Mouse (Mus musculus) ES-Bruce4 (cell line): Measurements from ENCODE around the gene Inpp5e. TPM values are rescaled to one million over a fixed set of nuclear protein-coding genes. Genes with fewer than 3 reads are reported as not detected.

Source experiments
- H3K27ac ChIP-seq: 2 replicates; pipeline ENCODE4 v1.5.1; 2012; ENCODE audit warnings: low read length, inconsistent platforms; ENCODE audit not compliant: insufficient read depth
- H3K27me3 ChIP-seq: 2 replicates; pipeline ENCODE4 v1.6.1; 2012; ENCODE audit warnings: mild to moderate bottlenecking, low read length, inconsistent platforms; ENCODE audit not compliant: control insufficient read depth, poor library complexity, insufficient read depth, severe bottlenecking
- H3K36me3 ChIP-seq: 2 replicates; pipeline ENCODE4 v1.6.1; 2012; ENCODE audit warnings: inconsistent platforms, mild to moderate bottlenecking, low read length, moderate library complexity; ENCODE audit not compliant: control insufficient read depth, poor library complexity, insufficient read depth, severe bottlenecking
- H3K4me1 ChIP-seq: one replicate; pipeline ENCODE4 v1.8.1; 2011; ENCODE audit warnings: low read length; ENCODE audit not compliant: control insufficient read depth, insufficient read depth
- H3K4me3 ChIP-seq: 2 replicates; pipeline ENCODE4 v1.5.1; 2011; ENCODE audit warnings: low read depth, mild to moderate bottlenecking, low read length
- H3K9ac ChIP-seq: 2 replicates; pipeline ENCODE4 v1.6.1; 2012; ENCODE audit warnings: low read depth, mild to moderate bottlenecking, inconsistent platforms; ENCODE audit not compliant: poor library complexity, severe bottlenecking
- H3K9me3 ChIP-seq: replicated peaks from 2 replicates; pipeline ENCODE4 v1.6.1; 2012; ENCODE audit warnings: mild to moderate bottlenecking, low read length, inconsistent platforms; ENCODE audit not compliant: control insufficient read depth, poor library complexity, insufficient read depth, severe bottlenecking
- CTCF ChIP-seq: IDR thresholded peaks from one replicate; pipeline ENCODE4 v1.8.1; 2011; ENCODE audit warnings: low read depth, low read length
- EP300 ChIP-seq: IDR thresholded peaks from 2 replicates; pipeline ENCODE4 v1.6.1; 2011; ENCODE audit warnings: low read depth, low read length; ENCODE audit not compliant: insufficient read depth
- POLR2A ChIP-seq: IDR thresholded peaks from one replicate; pipeline ENCODE4 v1.8.1; 2011; ENCODE audit warnings: low read length; ENCODE audit not compliant: insufficient read depth
- polyA plus RNA-seq: library from polyadenylated mRNA; stranded (reverse); fragments of >200 nt; gene quantifications from 2 replicates; pipeline ENCODE4 v1.2.4, GENCODE M21; 2011; ENCODE audit warnings: low read depth; ENCODE audit not compliant: missing spikeins, insufficient read depth, insufficient read length

The Inpp5e gene
- polyA plus RNA-seq, 1 experiment: 15.3 TPM

DNA sequence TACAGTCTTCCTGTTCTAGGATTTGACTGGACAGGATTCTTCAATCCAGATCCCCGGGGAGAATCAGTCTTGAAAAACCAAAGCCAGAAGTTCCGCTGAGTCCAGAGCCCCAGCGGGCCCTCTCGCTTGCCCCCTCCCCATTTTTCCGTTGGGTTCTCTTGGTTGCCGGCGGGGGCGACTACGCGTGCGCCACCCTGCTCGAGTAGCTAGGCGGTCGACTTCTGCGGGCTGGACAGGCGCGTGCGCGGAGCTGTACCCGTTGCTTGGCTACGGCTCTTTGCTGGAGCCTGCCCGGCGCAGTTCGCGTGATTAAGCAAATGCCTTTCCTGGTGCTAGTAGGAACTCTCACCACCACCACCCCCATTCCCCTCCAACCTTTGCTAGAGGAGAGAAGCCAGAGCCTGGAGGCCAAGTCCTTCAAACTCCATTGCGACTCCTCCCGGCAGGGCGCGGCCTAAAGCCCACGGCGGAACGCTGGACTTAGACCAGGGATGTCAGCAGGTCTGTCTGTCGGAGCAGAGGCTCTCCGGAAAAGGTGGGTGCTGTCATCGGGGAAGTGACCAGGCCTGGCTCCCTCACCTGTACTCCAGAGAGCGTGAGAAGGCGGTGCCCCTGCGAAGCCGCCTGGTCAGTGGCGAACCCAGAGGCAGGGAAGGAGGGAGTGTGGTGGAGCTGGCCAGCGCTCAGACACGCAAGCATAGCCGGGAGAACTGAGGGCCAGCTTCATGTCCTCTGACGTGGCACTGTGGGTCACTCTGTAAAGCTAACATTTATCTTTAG lies 36.9 kb upstream of the Inpp5e start:
- peaks cover 5% of the 10 kb centered on the region for H3K4me1 ChIP-seq

DNA sequence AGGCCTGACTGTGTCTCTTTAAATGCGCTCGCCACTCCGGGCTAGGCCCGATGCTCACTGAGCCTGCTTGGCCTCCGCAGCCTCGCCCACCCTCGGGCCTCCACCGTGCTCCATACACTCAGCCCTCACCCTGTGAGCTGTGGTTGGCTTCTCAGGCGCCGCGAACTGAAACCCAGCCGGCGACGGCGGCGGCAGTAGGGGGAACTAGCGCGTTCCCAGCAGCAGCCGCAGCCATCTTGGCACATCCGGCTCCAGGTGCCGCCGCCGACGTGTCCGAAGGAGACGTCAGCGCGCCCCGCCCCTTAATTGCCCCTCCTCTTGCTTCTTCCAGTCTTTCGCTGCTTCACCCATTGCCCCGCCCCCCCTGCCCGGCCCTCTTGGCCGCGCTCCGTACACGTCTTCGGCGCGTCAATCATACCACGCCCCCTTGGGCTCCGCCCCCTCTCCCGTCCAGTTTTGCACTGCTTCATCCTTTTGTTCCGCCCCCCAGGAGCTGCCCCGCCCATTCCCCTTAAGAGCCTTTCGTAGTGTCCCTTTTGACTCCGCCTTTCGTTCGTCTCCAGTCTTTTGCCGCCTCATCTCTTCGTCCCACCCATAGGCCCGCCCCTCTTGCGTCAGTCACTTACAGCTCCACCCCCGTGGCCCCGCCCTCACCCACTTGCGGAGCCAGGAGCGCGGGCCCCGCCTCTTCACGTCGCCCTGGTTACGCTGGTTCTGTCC lies 36.1 kb upstream of the Inpp5e start, which contains the start of gene Sec16a:
Gene Sec16a (minus strand): TSS at position 271 of the 720 bp plus-strand sequence.
- Histone ChIP-seq H3K9ac (peak within 1 kb of the TSS; percentile 68), H3K4me1 (peaks cover 5% of the 10 kb centered on the region), H3K27ac (peak within 1 kb of the TSS; percentile 38; the same call in 1 of the 2 replicates), H3K27me3 (no peaks in the 10 kb centered on the region), H3K36me3 (peaks cover 16% of the 10 kb centered on the region), H3K9me3 (no peaks in the 10 kb centered on the region), H3K4me3 (peak within 1 kb of the TSS; percentile 93)
- 0 out of 2 replicates have a peak, but pooled peaks have one; percentile 12 for TF ChIP-seq EP300
- TF ChIP-seq CTCF: no peak

More for the DNA sequence above, 36.9 kb upstream of the Inpp5e start:
- H3K36me3 ChIP-seq: peaks cover 10% of the 10 kb centered on the region
- no peaks in the 10 kb centered on the region for H3K27me3 ChIP-seq
- H3K9me3 ChIP-seq: no peaks in the 10 kb centered on the region
- TF ChIP-seq CTCF: no peak
- no peak for TF ChIP-seq EP300
- no peak for TF ChIP-seq POLR2A
- H3K4me3 ChIP-seq: peak overlapping the region; percentile 65
- H3K27ac ChIP-seq: peak overlapping the region; percentile 38; the same call in 1 of the 2 replicates
- H3K9ac ChIP-seq: peak overlapping the region; percentile 51

DNA sequence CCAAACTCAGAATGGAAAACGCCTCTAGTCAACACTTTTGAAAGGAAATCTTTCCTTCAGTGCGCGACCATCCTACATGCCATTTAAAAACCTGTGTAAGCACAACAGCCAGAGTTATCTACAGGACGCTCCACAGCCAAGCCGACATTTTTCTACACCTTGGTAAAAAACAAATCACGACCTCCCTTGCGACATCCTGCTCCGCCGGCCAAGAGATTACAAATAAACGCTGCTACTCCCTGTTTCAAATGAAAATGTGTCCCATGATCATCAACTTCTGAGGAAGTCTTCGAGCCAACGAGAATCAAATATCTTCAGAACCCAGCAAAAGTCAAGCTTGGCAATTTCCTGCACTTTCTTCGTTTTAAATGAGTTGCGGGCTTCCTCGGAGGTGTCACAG lies 35.4 kb upstream of the Inpp5e start:
- Histone ChIP-seq H3K27me3 (no peaks in the 10 kb centered on the region), H3K9ac (peak overlapping the region; percentile 68), H3K36me3 (peaks cover 24% of the 10 kb centered on the region), H3K4me3 (peak overlapping the region; percentile 93), H3K4me1 (peaks cover 5% of the 10 kb centered on the region), H3K27ac (no peak overlapping the region), H3K9me3 (no peaks in the 10 kb centered on the region)
- TF ChIP-seq POLR2A (no peak), EP300 (no peak), CTCF (no peak)

DNA sequence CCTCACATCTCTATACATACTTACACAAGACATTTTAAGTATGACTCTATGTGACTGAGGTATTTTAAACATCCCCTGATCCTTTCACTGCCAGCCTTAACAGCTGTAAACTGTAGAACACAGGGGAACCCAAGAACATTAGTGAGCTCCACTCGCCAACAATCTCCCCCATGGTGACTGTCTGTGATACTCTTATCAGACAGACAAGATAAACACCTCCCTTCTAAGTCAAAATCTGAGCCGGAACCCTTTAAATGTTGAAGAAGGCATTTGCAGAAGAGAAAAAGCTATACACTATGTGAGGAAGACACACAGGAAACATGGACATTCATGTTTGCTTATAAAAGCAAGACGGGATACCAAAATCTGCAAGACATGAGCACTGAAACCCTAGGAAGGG lies 34.9 kb upstream of the Inpp5e start:
- H3K36me3 ChIP-seq: peaks cover 25% of the 10 kb centered on the region
- H3K27ac ChIP-seq: no peak overlapping the region
- H3K9ac ChIP-seq: peak overlapping the region; percentile 68
- no peaks in the 10 kb centered on the region for H3K9me3 ChIP-seq
- no peaks in the 10 kb centered on the region for H3K27me3 ChIP-seq
- peak overlapping the region; percentile 93 for H3K4me3 ChIP-seq
- H3K4me1 ChIP-seq: peaks cover 5% of the 10 kb centered on the region
- TF ChIP-seq CTCF (no peak), EP300 (no peak), POLR2A (no peak)

DNA sequence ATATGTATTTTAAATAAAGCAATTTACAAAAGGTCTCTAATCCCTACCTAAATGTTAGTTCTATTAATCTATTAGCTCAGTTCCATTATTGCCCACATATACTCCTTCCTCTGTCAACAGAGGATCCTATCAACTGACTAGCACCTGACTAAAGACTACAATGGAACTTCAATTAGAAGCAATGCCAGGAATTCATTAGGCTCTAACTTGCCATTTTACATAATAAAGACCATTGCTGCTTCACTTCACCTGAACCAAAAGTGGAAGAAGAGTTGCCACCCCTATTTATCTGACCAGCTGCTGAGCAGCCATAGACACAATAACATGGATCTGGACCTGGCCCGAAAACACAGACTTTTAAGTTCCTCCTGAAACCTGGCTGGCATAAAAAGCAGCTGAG lies 33.8 kb upstream of the Inpp5e start:
- Histone ChIP-seq H3K36me3 (peaks cover 25% of the 10 kb centered on the region), H3K27me3 (no peaks in the 10 kb centered on the region), H3K9ac (no peak overlapping the region), H3K9me3 (no peaks in the 10 kb centered on the region), H3K4me3 (no peak overlapping the region; the same call in 1 of the 2 replicates), H3K27ac (no peak overlapping the region), H3K4me1 (peaks cover 2% of the 10 kb centered on the region)
- TF ChIP-seq POLR2A: no peak
- TF ChIP-seq CTCF: no peak
- TF ChIP-seq EP300: no peak

DNA sequence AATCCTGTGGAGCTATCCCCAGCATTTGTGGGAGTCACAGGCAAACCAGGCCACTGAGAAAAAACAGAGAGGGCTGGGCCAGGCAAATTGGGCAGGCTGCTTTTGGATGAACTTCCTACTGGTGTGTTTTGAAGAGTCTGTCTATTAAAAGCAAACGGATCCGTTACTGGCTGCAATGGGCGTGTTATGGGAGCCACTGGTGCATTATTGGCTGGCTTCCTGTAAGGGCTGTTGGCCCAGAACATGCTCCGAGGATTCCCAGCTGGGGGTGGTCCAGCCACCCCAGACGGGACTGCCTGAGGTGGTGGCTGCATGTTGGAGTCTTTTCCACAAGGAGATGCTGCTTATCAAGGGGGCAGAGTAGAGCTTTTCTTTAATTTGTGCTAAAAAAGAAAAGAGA lies 32.7 kb upstream of the Inpp5e start:
- TF ChIP-seq CTCF (no peak), EP300 (no peak), POLR2A (no peak)
- H3K27ac ChIP-seq: no peak overlapping the region
- H3K9me3 ChIP-seq: no peaks in the 10 kb centered on the region
- H3K4me3 ChIP-seq: no peak overlapping the region
- no peak overlapping the region for H3K9ac ChIP-seq
- no peaks in the 10 kb centered on the region for H3K27me3 ChIP-seq
- no peaks in the 10 kb centered on the region for H3K4me1 ChIP-seq
- H3K36me3 ChIP-seq: peaks cover 25% of the 10 kb centered on the region
